Mouse (Mus musculus): ENCODE measurements at regions not wholly inside any gene's neighbourhood (a gene's known extent, or its start where the extent isn't known, plus 50 kb on each side); places are given as distances from the start of the nearest gene placed in this dataset.

DNA sequence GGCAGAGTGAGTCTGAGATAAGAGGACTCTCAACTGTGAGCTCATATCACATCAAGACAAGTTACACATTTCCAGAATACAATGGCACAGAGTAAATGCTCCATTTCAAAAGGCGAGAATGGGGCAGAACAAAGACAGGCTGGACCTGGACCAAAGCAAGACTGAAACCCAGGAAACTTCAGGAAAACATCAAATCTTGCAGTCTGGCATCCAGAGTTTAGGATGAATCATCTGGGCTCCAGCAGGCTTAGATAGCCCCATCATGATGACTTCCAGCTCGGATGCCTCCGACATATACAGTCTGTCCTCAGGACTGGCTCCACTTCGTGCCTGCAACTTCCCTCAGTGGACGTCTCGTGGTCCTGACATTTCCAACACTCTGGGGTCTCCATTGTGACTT is 80.2 kb upstream of the Ltbp1 start:
- Histone ChIP-seq H3K4me1 (replicated peaks; ENCODE audit: control insufficient read depth in 2 of 2, insufficient read depth in 2 of 2, low read length in 1 of 2) (no peaks in the 10 kb centered on the region), H3K9me3 (ENCODE audit: control insufficient read depth, low read length) (no peaks in the 10 kb centered on the region), H3K4me3 (ENCODE audit: insufficient read depth in 1 of 2, low read depth in 2 of 2, low read length in 2 of 2) (no peak overlapping the region), H3K27ac (no peak overlapping the region), H3K36me3 (replicated peaks; ENCODE audit: control insufficient read depth, insufficient read depth, low read depth) (no peaks in the 10 kb centered on the region), H3K27me3 (ENCODE audit: control insufficient read depth, insufficient read depth, low read length) (no peaks in the 10 kb centered on the region), H3K4me2 (ENCODE audit: low read depth) (no peak overlapping the region), H3K9ac (replicated peaks) (no peak overlapping the region)
- DNase-seq (ENCODE audit: low read depth in 3 of 3, low spot score in 3 of 3) (no peak), ATAC-seq (ENCODE audit: insufficient read depth) (no peak)
- no peak for TF ChIP-seq CTCF (IDR thresholded peaks at IDR 0.05; ENCODE audit: low read depth)
- no peak for TF ChIP-seq EP300 (IDR thresholded peaks at IDR 0.05; ENCODE audit: low read depth)
- WGBS (ENCODE audit: insufficient replicate concordance): 62% methylated on average over 6 of the region's 6 CpGs

- no peak for ATAC-seq (ENCODE audit: insufficient read depth)
- H3K9ac ChIP-seq (replicated peaks): no peak overlapping the region
- no peaks in the 10 kb centered on the region for H3K36me3 ChIP-seq (replicated peaks; ENCODE audit: control insufficient read depth, insufficient read depth, low read depth)
- DNase-seq (ENCODE audit: low read depth in 3 of 3, low spot score in 3 of 3): no peak
- no peak overlapping the region for H3K4me2 ChIP-seq (ENCODE audit: low read depth)
- no peak overlapping the region for H3K27ac ChIP-seq
- no peak overlapping the region for H3K4me3 ChIP-seq (ENCODE audit: insufficient read depth in 1 of 2, low read depth in 2 of 2, low read length in 2 of 2)
- no peaks in the 10 kb centered on the region for H3K27me3 ChIP-seq (ENCODE audit: control insufficient read depth, insufficient read depth, low read length)
- WGBS (ENCODE audit: insufficient replicate concordance): 56% methylated on average over 5 of the region's 5 CpGs
- H3K4me1 ChIP-seq (replicated peaks; ENCODE audit: control insufficient read depth in 2 of 2, insufficient read depth in 2 of 2, low read length in 1 of 2): no peaks in the 10 kb centered on the region
- TF ChIP-seq EP300 (IDR thresholded peaks at IDR 0.05; ENCODE audit: low read depth) (no peak), CTCF (IDR thresholded peaks at IDR 0.05; ENCODE audit: low read depth) (no peak)
- no peaks in the 10 kb centered on the region for H3K9me3 ChIP-seq (ENCODE audit: control insufficient read depth, low read length)
Observed at GRCm38 (mm10) chr17:74927981-74928380, 77.4 kb upstream of the Ltbp1 start.

DNA sequence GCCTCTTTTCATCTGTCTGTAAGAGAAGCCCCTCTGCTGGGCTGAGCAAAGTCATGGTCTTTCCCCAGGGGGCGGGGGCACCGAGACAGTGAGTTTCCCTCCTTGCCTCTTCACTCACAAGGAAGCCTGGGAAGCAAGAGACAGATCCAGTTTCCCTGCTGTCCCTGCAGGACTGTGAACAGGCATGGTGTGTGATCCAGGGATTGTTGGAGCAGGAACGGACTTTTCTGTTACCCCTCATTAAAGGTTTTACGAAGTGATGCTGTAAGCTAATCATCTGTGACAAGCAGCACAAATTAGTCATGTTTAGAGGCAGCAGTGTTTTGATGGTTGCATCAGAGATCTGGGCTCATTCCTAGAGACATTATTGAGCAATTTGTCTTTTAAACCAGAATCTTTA is 73.8 kb upstream of the Ltbp1 start:
- no peaks in the 10 kb centered on the region for H3K27me3 ChIP-seq (ENCODE audit: control insufficient read depth, insufficient read depth, low read length)
- H3K4me2 ChIP-seq (ENCODE audit: low read depth): no peak overlapping the region
- ATAC-seq (ENCODE audit: insufficient read depth) (no peak), DNase-seq (ENCODE audit: low read depth in 3 of 3, low spot score in 3 of 3) (no peak)
- no peaks in the 10 kb centered on the region for H3K36me3 ChIP-seq (replicated peaks; ENCODE audit: control insufficient read depth, insufficient read depth, low read depth)
- H3K4me3 ChIP-seq (ENCODE audit: insufficient read depth in 1 of 2, low read depth in 2 of 2, low read length in 2 of 2): no peak overlapping the region
- H3K9ac ChIP-seq (replicated peaks): no peak overlapping the region
- no peak for TF ChIP-seq CTCF (IDR thresholded peaks at IDR 0.05; ENCODE audit: low read depth)
- TF ChIP-seq EP300 (IDR thresholded peaks at IDR 0.05; ENCODE audit: low read depth): no peak
- no peaks in the 10 kb centered on the region for H3K4me1 ChIP-seq (replicated peaks; ENCODE audit: control insufficient read depth in 2 of 2, insufficient read depth in 2 of 2, low read length in 1 of 2)
- no peaks in the 10 kb centered on the region for H3K9me3 ChIP-seq (ENCODE audit: control insufficient read depth, low read length)
- H3K27ac ChIP-seq: no peak overlapping the region
- WGBS (ENCODE audit: insufficient replicate concordance): 46% methylated on average over 4 of the region's 4 CpGs

DNA sequence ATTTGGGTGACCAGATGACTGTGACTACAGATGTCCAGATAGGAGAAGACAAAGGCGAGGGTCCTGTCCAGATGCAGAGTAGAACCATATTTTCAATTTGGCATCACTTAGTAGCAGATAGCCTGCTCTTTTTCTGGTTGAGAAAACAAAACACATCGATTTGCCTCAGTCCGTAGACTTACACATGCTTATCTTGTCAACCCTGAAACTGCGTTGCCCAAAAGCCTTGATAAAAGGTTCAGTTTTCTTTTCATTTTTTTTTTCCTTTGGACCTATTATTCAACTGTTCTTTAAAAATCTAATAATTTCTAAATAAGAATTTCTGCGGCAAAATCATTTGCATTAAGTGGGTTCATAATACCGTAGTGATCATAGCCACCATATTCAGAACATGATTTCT is 64.0 kb upstream of the Ltbp1 start:
- ATAC-seq (ENCODE audit: insufficient read depth): no peak
- no peak overlapping the region for H3K9ac ChIP-seq (replicated peaks)
- H3K27ac ChIP-seq: no peak overlapping the region
- H3K27me3 ChIP-seq (ENCODE audit: control insufficient read depth, insufficient read depth, low read length): no peaks in the 10 kb centered on the region
- no peaks in the 10 kb centered on the region for H3K36me3 ChIP-seq (replicated peaks; ENCODE audit: control insufficient read depth, insufficient read depth, low read depth)
- H3K4me1 ChIP-seq (replicated peaks; ENCODE audit: control insufficient read depth in 2 of 2, insufficient read depth in 2 of 2, low read length in 1 of 2): peaks cover 0 to 2% of the 10 kb centered on the region in 2 experiments; a peak in 1 of 4 replicates
- no peak overlapping the region for H3K4me2 ChIP-seq (ENCODE audit: low read depth)
- H3K4me3 ChIP-seq (ENCODE audit: insufficient read depth in 1 of 2, low read depth in 2 of 2, low read length in 2 of 2): no peak overlapping the region
- 40% methylated on average over 6 of the region's 6 CpGs for WGBS (ENCODE audit: insufficient replicate concordance)
- H3K9me3 ChIP-seq (ENCODE audit: control insufficient read depth, low read length): no peaks in the 10 kb centered on the region
- TF ChIP-seq CTCF (IDR thresholded peaks at IDR 0.05; ENCODE audit: low read depth): no peak
- no peak for TF ChIP-seq EP300 (IDR thresholded peaks at IDR 0.05; ENCODE audit: low read depth)
- no peak for DNase-seq (ENCODE audit: low read depth in 3 of 3, low spot score in 3 of 3)

GRCm38 (mm10) chr17:74942984-74943801 is 62.2 kb upstream of the Ltbp1 start:
- Histone ChIP-seq H3K36me3 (replicated peaks; ENCODE audit: control insufficient read depth, insufficient read depth, low read depth) (no peaks in the 10 kb centered on the region), H3K4me3 (ENCODE audit: insufficient read depth in 1 of 2, low read depth in 2 of 2, low read length in 2 of 2) (no peak overlapping the region), H3K4me1 (replicated peaks; ENCODE audit: control insufficient read depth in 2 of 2, insufficient read depth in 2 of 2, low read length in 1 of 2) (peaks cover 0 to 2% of the 10 kb centered on the region in 2 experiments; a peak in 1 of 4 replicates), H3K4me2 (ENCODE audit: low read depth) (no peak overlapping the region), H3K9ac (replicated peaks) (no peak overlapping the region), H3K27ac (no peak overlapping the region), H3K9me3 (ENCODE audit: control insufficient read depth, low read length) (no peaks in the 10 kb centered on the region), H3K27me3 (ENCODE audit: control insufficient read depth, insufficient read depth, low read length) (no peaks in the 10 kb centered on the region)
- DNase-seq (ENCODE audit: low read depth in 3 of 3, low spot score in 3 of 3) (no peak), ATAC-seq (ENCODE audit: insufficient read depth) (no peak)
- TF ChIP-seq CTCF (IDR thresholded peaks at IDR 0.05; ENCODE audit: low read depth) (no peak), EP300 (IDR thresholded peaks at IDR 0.05; ENCODE audit: low read depth) (no peak)
- 75% methylated on average over 10 of the region's 10 CpGs for WGBS (ENCODE audit: insufficient replicate concordance)
